Mouse (Mus musculus): ENCODE results near the gene Btnl10.

Gene Btnl10

DNA sequence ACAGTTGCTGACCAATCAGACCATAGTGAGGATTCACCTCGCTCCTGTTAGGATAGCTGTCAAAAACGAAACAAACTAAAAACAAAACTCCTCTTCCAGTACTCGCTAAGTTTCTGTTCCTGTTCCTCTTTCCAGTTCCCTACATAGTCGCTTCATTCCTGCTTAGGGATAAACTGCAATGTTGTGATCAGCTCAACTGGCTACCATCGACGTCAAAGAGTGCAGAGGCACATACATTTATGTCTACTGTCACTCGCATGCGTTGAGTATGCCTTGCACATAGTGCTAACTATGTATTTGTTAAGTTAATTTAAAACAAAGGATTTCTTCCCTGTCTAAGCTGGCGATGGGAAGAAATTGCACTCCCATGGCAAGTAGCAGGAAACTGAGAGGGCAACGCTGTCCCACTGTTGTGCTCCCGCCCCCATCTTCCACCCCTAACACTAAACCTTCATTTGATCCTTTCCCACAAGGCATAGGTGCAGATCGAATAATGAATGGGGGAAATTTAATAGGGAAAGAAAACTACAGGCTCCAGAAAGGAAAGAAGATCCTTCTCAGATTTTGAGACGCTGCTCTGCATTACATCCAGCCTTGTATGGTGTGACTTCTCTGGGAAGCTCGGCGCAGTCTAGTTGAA, 41.6 kb downstream of the Btnl10 start:
- no peak for DNase-seq (ENCODE audit: inconsistent ontology term)

DNA sequence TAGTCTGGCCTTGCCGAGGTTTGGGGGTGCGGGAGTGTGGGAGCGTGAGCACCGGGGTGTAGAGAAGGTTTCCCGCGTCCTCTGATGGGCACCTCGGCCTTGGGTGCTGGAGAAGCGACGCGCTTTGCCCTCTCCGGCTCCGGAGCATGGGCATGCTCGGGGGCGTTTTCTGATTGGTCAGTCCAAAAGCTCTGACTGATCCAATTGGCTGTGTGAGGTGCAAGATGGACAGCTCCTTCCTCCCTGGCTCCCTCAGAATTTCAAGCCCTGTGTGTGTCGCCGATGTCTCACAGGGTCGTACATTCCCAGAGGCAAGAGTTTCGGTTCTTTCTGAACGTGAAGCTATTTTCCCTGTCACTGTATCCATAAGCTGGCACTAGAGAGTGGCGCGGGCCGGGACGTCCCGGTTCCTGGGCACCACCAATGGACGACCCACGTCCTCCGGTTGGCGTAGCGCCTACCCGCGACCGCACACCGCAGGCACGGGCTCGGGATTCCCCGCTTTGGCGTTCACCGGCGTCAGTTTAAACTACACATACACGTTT, 42.3 kb downstream of the Btnl10 start:
- DNase-seq (ENCODE audit: inconsistent ontology term), result peak; percentile 90

DNA sequence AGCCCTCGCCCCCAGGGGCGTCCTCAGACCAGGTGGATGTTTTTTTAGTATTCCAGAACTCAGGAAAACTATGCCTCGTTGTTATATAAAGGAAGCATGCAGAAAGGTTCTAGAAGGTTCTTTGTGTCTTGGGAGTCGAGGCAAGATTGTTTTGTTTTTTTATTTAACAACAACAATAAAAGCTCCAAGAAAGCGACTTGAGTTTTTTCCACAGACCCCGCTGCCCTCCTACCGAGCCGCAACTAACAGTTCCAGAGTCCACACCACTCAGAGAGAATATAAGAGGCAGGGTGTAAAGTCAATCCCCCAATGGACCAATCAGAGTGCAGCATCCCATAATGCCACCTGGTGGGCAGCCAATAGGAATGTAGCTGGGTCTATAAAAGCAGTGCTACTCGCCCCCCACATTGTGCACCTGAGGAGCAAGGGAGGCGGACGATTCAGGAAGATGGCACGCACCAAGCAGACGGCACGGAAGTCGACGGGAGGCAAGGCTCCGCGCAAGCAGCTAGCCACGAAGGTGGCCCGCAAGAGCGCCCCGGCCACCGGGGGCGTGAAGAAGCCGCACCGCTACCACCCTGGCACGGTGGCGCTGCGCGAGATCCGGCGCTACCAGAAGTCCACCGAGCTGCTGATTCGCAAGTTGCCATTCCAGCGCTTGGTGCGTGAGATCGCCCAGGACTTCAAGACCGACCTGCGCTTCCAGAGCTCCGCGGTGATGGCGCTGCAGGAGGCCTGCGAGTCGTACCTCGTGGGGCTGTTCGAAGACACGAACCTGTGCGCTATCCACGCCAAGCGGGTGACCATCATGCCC, 43.9 kb downstream of the Btnl10 start:
- DNase-seq (ENCODE audit: inconsistent ontology term), result no peak

DNA sequence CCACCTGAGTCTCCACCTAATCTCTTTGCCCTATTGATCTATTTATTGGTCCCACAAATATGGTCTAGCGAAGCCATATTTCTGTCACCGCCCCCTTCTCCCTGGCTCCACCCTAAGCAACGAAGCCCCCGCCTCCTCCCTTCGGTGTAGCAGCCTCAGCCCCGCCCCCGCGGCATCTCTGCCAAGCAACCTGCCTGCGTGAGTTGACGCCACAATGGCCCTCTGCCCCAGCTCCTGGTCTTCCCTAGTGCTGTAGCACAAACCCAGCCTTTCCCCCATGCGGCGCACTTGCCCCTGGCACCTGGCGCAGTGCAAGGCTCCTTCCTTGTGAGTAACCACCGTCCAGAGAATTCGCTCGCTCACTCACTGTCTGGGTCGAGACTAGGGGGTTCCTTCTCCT, 45.8 kb downstream of the Btnl10 start:
- DNase-seq (ENCODE audit: inconsistent ontology term), result no peak

DNA sequence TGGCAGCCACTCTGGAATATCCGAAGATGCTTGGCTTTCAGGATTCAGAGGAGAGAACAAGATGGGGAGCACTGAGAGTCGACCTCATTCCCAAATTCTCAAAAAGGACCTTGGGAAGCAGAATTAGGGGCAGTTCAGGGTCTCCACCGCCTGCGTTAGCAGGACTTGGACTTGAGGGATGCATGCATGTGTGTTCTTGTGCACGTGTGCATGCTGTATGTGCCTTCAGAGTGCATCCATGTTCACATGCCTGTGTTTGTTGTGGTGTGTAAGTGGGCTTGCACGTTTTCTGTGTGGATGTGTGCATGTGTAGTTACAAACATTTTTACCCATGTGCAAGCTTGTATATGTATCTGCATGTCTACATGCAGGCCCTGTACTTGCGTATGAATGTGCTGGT, 46.5 kb downstream of the Btnl10 start:
- DNase-seq (ENCODE audit: inconsistent ontology term), result no peak

DNA sequence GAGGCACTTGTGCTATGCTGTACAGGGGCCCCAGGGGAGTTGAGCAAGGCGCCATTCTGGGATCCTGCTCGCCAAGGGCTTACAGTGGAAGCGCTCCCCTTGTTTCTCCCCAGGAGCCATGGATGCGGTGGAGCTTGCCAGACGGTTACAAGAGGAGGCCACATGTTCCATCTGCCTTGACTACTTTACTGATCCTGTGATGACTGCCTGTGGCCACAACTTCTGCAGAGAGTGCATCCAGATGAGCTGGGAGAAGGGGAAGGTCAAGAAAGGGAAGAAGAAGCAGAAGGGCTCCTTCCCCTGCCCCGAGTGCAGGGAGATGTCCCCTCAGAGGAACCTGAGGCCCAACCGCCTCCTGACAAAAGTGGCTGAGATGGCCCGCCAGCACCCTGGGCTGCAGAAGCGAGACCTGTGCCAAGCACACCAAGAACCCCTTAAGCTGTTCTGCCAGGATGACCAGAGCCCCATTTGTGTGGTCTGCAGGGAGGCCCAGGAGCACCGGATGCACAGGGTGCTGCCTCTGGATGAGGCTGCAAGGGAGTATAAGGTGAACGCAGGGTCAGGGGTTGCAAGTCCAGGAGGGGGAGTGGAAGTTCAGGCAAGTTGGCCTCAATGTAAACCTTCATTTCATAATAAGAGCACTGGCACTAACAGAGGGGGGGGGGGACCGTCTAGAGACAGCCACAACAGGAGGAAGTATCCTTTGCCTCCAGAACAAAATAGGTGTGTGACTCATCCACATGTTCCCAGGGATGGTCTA, 47.5 kb downstream of the Btnl10 start:
- no peak for DNase-seq (ENCODE audit: inconsistent ontology term)

DNA sequence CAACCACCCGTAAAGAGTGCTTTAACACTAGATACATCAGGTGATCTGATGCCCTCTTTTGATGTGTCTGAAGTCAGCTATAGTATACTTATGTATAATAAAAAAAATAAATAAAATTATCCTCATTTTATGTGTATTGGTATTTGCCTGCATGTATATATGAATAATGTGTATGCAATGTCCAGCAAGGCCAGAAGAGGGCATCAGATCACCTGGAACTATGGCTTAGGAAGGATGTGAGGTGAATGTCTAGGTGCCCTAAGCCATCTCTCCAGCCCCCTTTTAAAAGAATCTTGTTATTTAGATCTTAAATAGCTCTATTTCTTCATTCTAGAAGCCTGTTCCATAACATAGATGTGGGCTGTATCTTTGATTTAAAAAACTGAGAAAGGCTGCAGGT, 49.6 kb downstream of the Btnl10 start:
- DNase-seq (ENCODE audit: inconsistent ontology term), result no peak

DNA sequence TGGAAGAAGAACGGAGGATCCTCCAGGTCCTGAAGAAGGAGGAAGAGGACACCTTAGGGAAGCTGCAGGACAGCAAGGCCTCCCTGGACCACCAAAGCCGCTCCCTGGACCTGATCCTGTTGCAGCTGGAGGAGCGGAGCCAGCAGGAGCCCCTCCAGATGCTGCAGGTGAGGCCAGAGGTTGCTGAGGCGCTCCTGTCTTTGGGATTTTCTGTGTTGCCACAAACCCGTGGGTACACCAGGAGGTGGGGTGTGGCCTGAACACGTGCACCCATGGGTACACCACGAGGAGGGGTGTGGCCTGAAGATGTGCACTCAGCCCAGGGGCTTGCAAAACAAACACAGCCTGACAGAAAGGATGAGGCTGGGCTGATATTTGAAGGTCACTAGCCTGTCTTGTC, 50.8 kb downstream of the Btnl10 start:
- DNase-seq (ENCODE audit: inconsistent ontology term), result no peak

DNA sequence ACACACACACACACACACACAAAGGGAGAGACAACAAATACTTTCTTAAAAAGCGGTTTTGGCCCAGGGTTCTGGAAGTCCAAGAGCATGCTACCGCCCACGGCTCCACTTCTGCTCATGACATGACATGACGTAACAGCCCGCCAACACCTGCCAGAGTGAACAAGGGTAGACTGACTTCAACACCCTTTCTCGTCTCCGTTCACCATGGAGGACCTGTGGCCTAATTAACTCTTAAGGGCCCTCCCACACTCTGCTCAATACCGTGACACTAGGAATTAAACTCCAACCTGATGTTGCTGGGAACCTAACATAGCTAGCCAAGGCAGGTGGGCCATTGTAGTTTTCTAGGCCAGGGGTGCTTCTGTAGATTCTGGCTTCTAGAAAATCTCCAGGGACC, 51.3 kb downstream of the Btnl10 start:
- no peak for DNase-seq (ENCODE audit: inconsistent ontology term)

DNA sequence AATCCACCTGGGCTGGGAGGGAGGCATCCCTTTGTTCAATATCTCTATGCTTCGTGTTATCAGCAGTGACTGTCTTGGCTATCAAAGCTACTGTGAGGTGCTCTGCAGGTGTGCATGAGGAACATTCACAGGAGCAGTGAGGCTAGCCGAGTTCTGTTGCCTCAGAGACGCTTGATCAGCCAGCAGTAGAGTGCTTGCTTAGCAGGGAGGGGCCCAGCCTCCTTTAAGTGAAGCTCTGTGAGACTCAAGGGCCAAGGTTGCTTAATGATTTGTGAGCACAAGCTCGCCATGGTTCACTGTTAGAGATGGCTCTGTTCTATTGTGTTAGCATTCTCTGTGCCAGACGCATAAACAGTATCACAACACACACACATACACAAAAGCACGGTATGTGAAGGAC, 52.0 kb downstream of the Btnl10 start:
- DNase-seq (ENCODE audit: inconsistent ontology term), result no peak

DNA sequence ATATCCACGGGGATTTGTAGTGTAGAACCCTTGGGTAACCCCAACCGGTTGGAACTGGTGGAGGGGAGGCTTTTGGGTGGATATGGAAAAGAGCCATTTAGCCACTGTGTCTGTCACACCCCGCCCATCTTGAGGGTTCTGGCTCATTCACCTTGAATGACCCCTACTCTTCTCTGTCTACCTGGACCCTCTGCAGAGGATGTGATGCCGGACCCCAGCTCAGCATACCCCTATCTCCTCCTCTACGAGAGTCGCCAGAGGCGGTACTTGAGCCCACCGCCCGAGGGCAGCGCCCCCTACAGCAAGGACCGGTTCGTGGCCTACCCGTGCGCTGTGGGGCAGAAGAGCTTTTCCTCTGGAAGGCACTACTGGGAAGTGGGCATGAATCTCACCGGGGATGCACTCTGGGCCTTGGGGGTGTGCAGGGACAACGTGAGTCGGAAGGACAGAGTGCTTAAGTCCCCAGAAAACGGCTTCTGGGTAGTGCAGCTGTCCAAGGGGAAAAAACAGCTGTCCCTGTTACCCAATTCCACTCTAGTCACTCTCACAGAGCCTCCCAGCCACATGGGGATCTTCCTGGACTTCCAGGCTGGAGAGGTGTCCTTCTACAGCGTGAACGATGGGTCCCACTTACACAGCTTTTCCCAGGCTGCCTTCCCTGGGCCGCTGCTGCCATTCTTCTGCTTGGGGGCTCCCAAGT, 53.3 kb downstream of the Btnl10 start:
- no peak for DNase-seq (ENCODE audit: inconsistent ontology term)

DNA sequence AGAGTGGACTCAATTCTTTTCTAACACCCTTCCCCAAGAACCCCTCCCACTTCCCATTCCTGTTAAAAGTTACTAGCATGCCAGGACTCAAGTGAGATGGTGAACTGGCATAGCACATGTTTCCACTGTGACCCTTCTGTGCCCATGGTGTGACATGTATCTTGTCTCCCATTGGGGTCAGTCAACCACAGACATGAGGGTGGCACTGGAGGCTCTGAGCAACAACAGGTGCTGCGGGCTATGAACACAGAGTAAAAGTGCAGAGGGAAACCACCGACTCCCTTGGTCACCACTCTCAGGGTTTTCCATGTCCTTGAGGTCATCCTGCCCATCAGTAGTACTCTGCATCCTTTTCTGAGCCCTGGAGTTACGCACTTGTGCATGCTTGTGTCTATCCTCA, 54.1 kb downstream of the Btnl10 start:
- no peak for DNase-seq (ENCODE audit: inconsistent ontology term)

DNA sequence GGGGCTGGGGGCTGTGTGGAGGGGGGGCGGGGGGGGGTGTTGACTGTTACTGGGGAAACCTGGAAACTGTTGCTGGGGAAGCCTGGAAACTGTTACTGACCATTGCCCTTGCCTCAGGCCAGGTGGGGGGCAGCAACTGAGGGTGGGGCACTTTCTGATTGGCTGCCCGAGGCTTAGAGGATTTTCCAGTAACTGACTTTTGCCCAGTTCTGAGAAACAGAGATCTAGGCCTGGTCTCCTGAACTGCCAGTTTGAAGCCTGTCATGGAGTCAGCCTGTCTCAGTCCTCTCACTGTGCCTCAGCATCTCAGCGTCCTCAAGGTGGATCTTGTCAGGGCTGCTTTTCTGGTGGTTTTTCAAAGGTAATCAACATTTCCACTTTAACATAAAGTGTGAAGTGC, 56.7 kb downstream of the Btnl10 start:
- DNase-seq (ENCODE audit: inconsistent ontology term), result no peak

Data from Muller cell, postnatal 12 days (primary cell).